In the genomic region with DNA sequence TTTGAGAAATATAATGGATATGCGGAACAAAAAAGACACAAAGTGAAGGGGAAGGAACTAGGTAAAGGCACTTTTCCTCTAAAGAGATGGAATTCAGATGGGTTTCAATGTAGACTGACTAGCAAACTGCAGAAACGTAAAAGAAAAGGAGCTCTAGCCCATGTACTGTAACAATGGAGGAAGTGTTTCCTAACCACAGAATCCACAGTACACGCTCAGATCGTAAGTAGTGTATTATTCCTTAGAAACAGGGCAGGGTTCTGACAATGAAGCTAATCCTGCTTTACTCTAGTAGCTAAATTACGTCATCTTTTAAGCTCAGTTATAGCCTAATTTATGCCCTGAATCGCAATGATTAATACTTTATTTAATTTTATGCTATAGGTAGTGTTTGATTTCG, we compare ENCODE assay signal across 12 mouse cellular contexts.
"Had no signal": no experiment of that assay in that cellular context is flagged by ENCODE, and none has a peak within 500 bp of the region (broad histone marks: within the 10 kb centered on the region; RNA-seq: fewer than 3 reads in every experiment).

No protein-coding gene starts in this region.

- DNase-seq: retina, postnatal 1 day; right cerebral cortex, adult 18-20 months; right cerebral cortex, postnatal 14 days; right cerebral cortex, postnatal 25 days; right cerebral cortex, postnatal 4 days; spleen, adult 18-20 months; thymus, adult 18-20 months; thymus, adult 2 months; thymus, postnatal 14 days; thymus, postnatal 25 days; thymus, postnatal 36 days; thymus, postnatal 4 days had no signal
